Mouse (Mus musculus): Measurements from ENCODE around the gene Hpgds.

DNA sequence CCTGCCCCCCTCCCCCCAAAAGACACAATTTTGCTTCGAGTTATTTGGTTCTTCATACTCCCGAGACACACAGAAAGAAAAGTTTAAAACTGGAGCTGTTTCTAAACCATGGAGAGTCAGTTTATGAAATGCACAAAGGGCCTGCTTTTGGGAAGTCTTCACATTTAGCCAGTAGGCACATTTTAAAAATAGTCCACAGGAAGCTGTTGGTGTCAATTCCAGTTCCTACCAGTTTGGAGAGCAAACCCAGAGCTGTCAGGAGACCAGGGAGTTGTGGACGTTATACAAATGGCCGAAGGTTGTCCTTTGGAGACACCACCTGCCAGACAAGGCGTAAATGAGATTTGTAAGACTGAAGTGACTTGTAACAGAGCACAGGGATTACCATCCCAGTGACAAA lies 20.3 kb upstream of the Hpgds start:
- TF ChIP-seq CTCF (IDR thresholded peaks at IDR 0.05; ENCODE audit: borderline replicate concordance, control insufficient read depth, extremely low read depth, insufficient read depth, low read length, poor library complexity), result no peak
- TF ChIP-seq POLR2A (IDR thresholded peaks at IDR 0.05; ENCODE audit: control insufficient read depth, extremely low read depth, insufficient read depth, low read length, poor library complexity), result no peak

All from thymus, adult 2 months (tissue).